Mouse (Mus musculus) kidney, adult 10 weeks (tissue): Measurements from ENCODE around the gene Nudcd2. TPM values are rescaled to one million over a fixed set of nuclear protein-coding genes. Genes with fewer than 3 reads are reported as not detected.

ENCODE experiments used
- polyA plus RNA-seq: library from polyadenylated mRNA; stranded (reverse); fragments of 350-450 nt; fragmentation: Illumina TruSeq; extraction: RNeasy Lipid Tissue Mini Kit (QIAGEN cat#74804); gene quantifications from one replicate; pipeline ENCODE4 v1.2.3, GENCODE M21; 2014; ENCODE audit warnings: low read depth, low replicate concordance

Nudcd2 gene
- polyA plus RNA-seq: 99.9 TPM

DNA sequence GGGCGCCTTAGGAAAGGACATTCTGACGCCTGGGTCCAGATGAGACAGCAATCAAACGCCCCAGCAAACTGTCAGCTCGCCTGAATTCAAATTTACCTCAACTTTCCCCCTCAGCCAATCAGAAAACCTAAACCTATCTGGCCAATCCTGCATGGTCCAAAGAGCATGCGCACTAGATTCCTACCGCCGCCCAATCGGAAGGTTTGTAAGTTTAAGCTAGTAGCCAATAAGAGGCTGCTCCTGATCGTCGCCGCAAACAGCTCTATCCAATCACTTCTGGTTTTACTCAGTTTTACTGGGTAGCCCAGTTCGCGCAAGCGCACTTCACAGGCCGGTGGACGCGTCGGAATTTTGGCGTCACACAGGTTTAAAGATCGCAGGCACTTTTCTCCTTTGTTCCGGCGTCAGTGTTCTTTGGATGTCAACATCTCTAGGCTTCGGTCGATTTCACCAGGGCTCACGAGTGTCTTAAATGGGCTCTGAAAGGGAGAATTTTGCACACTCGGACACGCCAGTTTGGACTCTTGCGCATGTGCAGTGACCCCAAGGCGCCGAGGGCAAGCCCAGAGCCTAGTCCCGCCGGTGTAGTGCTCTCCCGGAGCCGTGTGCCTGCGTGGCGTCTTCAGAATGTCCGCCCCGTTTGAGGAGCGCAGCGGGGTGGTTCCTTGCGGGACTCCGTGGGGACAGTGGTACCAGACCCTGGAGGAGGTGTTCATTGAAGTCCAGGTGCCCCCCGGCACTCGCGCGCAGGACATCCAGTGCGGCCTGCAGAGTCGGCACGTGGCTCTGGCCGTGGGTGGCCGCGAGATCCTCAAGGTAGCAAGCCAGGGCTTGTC is at the start of gene Nudcd2, which contains the start of gene Hmmr:
Gene Nudcd2 (plus strand): TSS at position 329 of the 836 bp plus-strand sequence.
Gene Hmmr (minus strand): TSS at position 84 of the 836 bp plus-strand sequence.

DNA sequence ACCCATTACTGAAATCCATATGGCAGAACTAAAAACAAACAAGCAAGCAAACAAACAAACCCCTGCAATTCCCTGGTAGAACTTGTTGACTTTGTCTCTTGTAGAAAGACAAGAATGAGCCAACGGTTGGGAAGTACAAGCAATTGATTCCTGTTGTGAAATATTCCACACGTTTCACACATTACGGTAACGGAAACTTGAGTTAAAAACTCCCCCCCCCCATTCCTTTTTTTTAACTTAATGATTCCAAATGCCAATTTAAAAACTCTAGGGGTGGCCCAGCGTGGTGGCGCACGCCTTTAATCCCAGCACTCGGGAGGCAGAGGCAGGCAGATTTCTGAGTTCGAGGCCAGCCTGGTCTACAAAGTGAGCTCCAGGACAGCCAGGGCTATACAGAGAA is 38.4 kb upstream of the Nudcd2 start, which contains the start of gene Mat2b:
Gene Mat2b (minus strand): TSS at position 101 of the 400 bp plus-strand sequence.

DNA sequence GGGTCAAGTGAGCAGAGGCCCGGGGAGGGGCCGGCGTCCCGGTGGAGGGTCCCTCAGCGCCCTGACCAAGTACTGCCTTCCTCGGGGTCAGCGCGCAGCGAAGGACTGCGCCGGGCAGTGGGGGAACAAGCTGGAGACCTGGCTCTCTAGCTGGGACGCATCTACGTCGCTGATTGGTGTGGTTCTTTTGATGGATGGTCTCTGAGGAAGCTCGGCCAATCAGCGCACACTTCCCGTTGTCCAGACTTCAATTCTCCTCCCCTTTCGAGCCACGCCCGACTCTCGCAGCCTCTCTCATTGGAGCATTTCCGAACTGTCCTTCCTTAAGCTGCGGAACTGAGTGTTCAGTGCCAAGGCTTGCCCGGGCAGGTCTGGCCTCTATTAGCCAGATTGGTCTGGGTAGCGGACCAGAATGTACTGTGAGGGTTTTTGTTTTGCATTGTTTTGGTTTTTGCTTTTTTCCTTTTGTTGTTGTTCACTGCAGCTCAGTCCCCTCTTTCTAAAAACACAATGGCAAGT is 21.7 kb downstream of the Nudcd2 start, which contains the start of gene Ccng1:
Gene Ccng1 (minus strand): TSS at position 203 of the 519 bp plus-strand sequence.

Other genes starting within 250 kb of the Nudcd2 start
- 137 TPM for gene Mat2b, start 38.5 kb upstream of the Nudcd2 start, polyA plus RNA-seq
- 0.44 TPM for gene Hmmr, start 245 bp upstream of the Nudcd2 start, polyA plus RNA-seq
- 436 TPM for gene Ccng1, start 21.6 kb downstream of the Nudcd2 start, polyA plus RNA-seq